8 mouse cellular contexts compared by ENCODE assay signal in genomic region chr17:88064347-88065030, GRCm38 (mm10). TPM values are rescaled to one million over a fixed set of nuclear protein-coding genes. Genes with fewer than 3 reads are reported as not detected.
A peak's percentile ranks its signal among the peaks of the same experiment; 100 is the strongest.
DNase-seq lines count a peak whose midpoint lies in the region; ATAC-seq and TF ChIP-seq lines count a peak whose summit lies in the region.

No protein-coding gene starts in this region.

- no peaks in the 10 kb centered on the region for H3K9me3 ChIP-seq in hindbrain, embryonic 10.5 days
- no peaks in the 10 kb centered on the region for H3K9me3 ChIP-seq in lung, postnatal 0 days (ENCODE audit: low read length)

- H3K4me2 ChIP-seq in lung, postnatal 0 days (replicated peaks; ENCODE audit: low read depth, low read length) = peak overlapping the region; percentile 62

- peak overlapping the region; percentile 99 for H3K9ac ChIP-seq in lung, postnatal 0 days (replicated peaks; ENCODE audit: low read depth)

- H3K36me3 ChIP-seq in hindbrain, embryonic 10.5 days = no peaks in the 10 kb centered on the region; the same call in 1 of the 2 replicates
- H3K36me3 ChIP-seq in lung, postnatal 0 days (ENCODE audit: insufficient read depth, low read length) = no peaks in the 10 kb centered on the region

- H3K4me3 ChIP-seq in hindbrain, embryonic 10.5 days = peak overlapping the region; percentile 100
- peak overlapping the region; percentile 91 for H3K4me3 ChIP-seq in lung, postnatal 0 days (ENCODE audit: low read depth, low read length)

- no peaks in the 10 kb centered on the region for H3K27me3 ChIP-seq in hindbrain, embryonic 10.5 days (ENCODE audit: insufficient read depth, poor library complexity, severe bottlenecking)
- no peaks in the 10 kb centered on the region for H3K27me3 ChIP-seq in lung, postnatal 0 days (replicated peaks; ENCODE audit: insufficient read depth, low read length)

- peak; percentile 43 for DNase-seq in MN1 (ENCODE audit: low spot score)
- peak; percentile 53 to 74 for DNase-seq in cerebellum, adult 18-20 months
- DNase-seq in forelimb bud, embryonic 11.5 days (ENCODE audit: low read depth, low spot score) = peak; percentile 28
- peak; percentile 67 for DNase-seq in hindbrain, embryonic 10.5 days (ENCODE audit: low spot score)
- DNase-seq in layer of hippocampus, postnatal 14 days (ENCODE audit: low spot score in 2 of 2) = peak; percentile 70 to 76
- DNase-seq in lung, postnatal 0 days (ENCODE audit: low spot score) = peak; percentile 75
- DNase-seq in retina, embryonic 14.5 days (ENCODE audit: low spot score) = peak; percentile 66
- peak; percentile 77 for DNase-seq in thymus, postnatal 4 days

- TF ChIP-seq EP300 in lung, postnatal 0 days (IDR thresholded peaks at IDR 0.05) = no peak

- peaks cover 16% of the 10 kb centered on the region for H3K4me1 ChIP-seq in hindbrain, embryonic 10.5 days (replicated peaks)
- peaks cover 6% of the 10 kb centered on the region; the same call in 1 of the 2 replicates for H3K4me1 ChIP-seq in lung, postnatal 0 days (ENCODE audit: insufficient read depth, low read depth, low read length)

- H3K27ac ChIP-seq in hindbrain, embryonic 10.5 days = peak overlapping the region; percentile 100
- H3K27ac ChIP-seq in lung, postnatal 0 days (ENCODE audit: low read length) = peak overlapping the region; percentile 100

- ATAC-seq in lung, postnatal 0 days = peak; percentile 26

- no peak for TF ChIP-seq CTCF in lung, postnatal 0 days (IDR thresholded peaks at IDR 0.05)

- 2% methylated on average over 52 of the region's 67 CpGs for WGBS in hindbrain, embryonic 10.5 days
- WGBS in lung, postnatal 0 days = 4% methylated on average over 28 of the region's 67 CpGs

RNA-seq across cellular contexts. Expression of gene Fbxo11, which starts 0.6 kb away (rescaled TPM):
- 18.2 and 21.6 TPM in 2 replicates for polyA plus RNA-seq in hindbrain, embryonic 10.5 days (2016; fragmentation: Nextera tagmentation; extraction: Ambion mirVana)
- 100 to 1,000 TPM; 114 to 117 TPM for total RNA-seq in layer of hippocampus, postnatal 14 days (2021)
- polyA plus RNA-seq in lung, postnatal 0 days (2015; fragmentation: Nextera tagmentation; extraction: Ambion mirVana) = 14.6 and 15.3 TPM in 2 replicates

Comparison
In these comparisons a context has a peak if more than half of its experiments do, and no peak if none do; other contexts are left out.
1. Peak in every context shown above with its lines: DNase-seq, ATAC-seq, H3K4me3 ChIP-seq and H3K27ac ChIP-seq.